Mouse (Mus musculus) gastrocnemius, postnatal 10 days (tissue): ENCODE measurements around the gene Eid2b. TPM values are rescaled to one million over a fixed set of nuclear protein-coding genes. Genes with fewer than 3 reads are reported as not detected.
"Not testable (repeated sequence)": the region's sequence is repeated elsewhere in the genome, so short reads cannot be mapped to it uniquely, and the experiment has no call there.

ENCODE experiments used
- DNase-seq: peaks from one replicate; pipeline ENCODE4 v3.0.0; 2021; ENCODE audit warnings: mixed read lengths
- long read RNA-seq, 2 experiments: library from polyadenylated mRNA; stranded (forward); transcript quantifications; one replicate each; pipeline ENCODE4 v2.0.0; 2021
- total RNA-seq, 2 experiments: library from RNA; stranded (reverse); gene quantifications; 2 replicates each; pipeline ENCODE4 v1.2.3; 2021

The Eid2b gene
- total RNA-seq, result 1 to 10 TPM; 7.7 to 8.6 TPM
- long read RNA-seq, experiment 1, transcript Eid2b-201 (1 exons, 1,751 nt), result major isoform, 10 of 10 reads
- long read RNA-seq, experiment 1, partial matches to known transcripts, result 0 of 10 reads
- long read RNA-seq, experiment 1, other reads (novel, unspliced or antisense), result 0 of 10 reads
- long read RNA-seq, experiment 2, transcript Eid2b-201 (1 exons, 1,751 nt), result major isoform, 10 of 10 reads
- long read RNA-seq, experiment 2, partial matches to known transcripts, result 0 of 10 reads
- long read RNA-seq, experiment 2, other reads (novel, unspliced or antisense), result 0 of 10 reads

DNA sequence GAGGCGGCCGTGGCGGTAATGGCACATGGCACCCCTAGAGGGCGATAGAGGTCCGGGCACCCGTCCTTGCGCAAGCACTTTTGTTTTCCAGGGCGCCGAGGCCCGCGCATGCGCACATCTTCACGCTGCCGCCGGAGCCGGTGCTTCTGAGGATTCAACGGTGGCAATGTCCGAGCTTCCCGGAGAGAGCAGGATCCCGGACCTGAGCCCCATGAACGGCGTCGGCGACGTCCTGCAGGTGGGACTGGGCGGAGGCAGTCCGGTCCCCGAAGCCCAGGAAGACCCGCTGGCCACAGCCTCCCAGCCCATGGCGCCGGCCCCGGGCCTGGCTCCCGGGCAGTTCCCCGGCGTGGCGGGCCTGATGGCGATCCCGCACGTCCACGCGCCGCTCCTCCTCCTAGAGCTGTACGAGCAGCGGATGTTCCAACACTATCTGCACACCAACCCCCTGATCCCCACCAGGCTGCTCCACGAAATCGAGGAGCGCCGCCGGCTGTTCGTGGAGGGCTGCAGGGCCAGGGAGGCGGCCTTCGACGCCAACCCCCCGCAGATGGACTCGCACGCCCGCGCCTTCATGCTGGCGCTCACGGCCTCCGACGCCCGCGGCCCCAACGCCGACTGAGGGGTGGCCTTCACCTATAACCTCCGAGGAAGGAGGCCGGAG, at the start of gene Eid2b:
TSS of gene Eid2b (plus strand) at position 125 of the 664 bp plus-strand sequence.
- peak; percentile 98 for DNase-seq

DNA sequence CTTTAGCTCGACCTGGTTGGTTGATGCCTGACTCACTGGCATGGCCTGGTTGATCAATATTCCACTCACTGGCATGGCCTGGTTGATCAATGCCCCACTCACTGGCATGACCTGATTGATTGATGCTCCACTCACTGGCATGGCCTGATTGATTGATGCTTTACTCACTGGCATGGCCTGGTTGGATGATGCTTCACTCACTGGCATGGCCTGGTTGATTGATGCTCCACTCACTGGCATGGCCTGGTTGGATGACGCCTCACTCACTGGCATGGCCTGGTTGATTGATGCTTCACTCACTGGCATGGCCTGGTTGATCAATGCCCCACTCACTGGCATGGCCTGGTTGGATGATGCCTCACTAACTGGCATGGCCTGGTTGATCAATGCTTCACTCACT, 33.6 kb upstream of the Eid2b start:
- not testable (repeated sequence) for DNase-seq

GRCm38 (mm10) chr7:28248957-28249356, 28.6 kb upstream of the Eid2b start:
- DNase-seq, result no peak

DNA sequence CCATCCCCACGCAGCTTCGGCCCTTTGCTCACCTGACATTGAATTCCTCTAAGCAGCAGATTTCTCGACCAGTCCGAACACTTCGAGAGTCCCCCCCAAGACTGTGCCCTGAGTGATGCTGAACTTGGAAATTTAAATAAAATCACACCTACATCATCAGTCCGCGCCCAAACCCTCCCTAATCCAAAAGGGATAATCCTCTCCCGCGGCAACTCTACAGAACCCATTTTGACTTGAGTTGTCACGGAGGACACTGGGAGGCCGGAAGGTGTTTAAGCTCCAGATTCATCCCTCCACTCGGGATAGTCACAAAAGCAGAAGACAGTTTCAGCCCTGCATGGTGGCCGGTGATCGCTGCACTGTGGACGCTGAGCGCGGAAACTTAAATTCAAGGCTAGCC, 25.6 kb upstream of the Eid2b start:
- no peak for DNase-seq

GRCm38 (mm10) chr7:28254591-28254990, 22.9 kb upstream of the Eid2b start:
- no peak for DNase-seq

- no peak for DNase-seq
Measured at GRCm38 (mm10) chr7:28255476-28255875, 22.1 kb upstream of the Eid2b start.

- no peak for DNase-seq
Measured at GRCm38 (mm10) chr7:28262861-28263260, 14.7 kb upstream of the Eid2b start.

GRCm38 (mm10) chr7:28263786-28264185, 13.8 kb upstream of the Eid2b start:
- peak; percentile 76 for DNase-seq

DNA sequence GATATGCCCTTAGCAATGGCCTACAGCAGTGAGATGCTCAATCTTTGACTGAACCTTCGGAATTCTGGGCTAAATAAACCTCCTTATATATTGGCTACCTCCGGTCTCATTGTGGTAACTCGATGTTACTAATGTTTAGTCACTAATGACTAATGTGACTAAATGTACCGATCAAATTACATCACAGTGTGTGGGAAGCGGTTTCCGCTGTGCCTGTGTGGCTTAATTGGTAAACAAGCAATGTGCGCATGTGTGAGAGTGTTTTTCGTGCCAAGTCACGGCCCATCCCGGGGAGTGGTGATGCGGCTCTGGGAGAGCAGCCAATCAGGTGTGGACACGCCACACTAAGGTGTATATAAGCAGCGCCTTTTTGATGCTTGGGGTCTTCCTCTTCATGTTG, 12.1 kb upstream of the Eid2b start:
- DNase-seq, result no peak

GRCm38 (mm10) chr7:28267129-28268041, 10.2 kb upstream of the Eid2b start, which contains the start of gene Eid2:
Eid2 (plus strand) TSS chr7:28267881.
- peak; percentile 79 for DNase-seq

DNA sequence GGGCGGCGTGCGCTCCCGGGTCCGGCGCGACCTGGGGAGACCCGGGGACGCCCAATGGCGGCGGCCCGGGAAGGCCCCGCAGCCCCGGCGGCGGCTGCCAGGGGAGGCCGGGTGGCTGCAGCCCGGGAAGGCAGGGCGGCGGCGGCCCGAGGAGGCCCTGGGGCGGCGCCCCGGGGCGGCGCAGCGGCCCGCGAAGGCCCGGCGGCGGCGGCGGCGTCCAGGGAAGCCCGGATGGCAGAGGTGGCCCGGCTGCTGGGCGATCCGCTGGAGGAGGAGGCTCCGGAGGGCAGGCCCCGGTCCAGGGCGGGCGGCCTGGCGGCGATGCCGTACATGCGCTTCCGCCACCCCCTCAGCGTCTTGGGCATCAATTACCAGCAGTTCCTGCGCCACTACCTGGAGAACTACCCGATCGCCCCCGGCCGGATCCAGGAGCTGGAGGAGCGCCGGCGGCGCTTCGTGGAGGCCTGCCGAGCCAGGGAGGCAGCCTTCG, 9.5 kb upstream of the Eid2b start:
- peak; percentile 63 for DNase-seq

- no peak for DNase-seq
Measured at GRCm38 (mm10) chr7:28268576-28268975, 9.0 kb upstream of the Eid2b start.

DNA sequence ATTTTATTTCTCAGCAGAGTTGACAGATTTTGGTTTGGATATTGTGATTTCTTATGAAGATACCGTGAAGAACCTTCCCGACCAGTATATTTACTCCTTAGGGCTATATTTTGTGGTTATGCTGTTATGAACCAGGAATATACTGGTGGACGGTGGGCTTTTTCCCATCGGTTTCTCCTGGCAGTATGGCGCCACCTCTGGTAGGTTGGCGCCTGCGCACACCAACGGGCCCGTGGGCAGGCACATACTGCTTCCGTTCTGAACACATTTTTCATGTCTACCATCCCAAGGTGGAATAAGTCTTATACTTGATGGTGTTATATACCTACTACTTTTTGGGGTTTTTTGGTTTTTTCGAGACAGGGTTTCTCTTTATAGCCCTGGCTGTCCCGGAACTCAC, 8.2 kb upstream of the Eid2b start:
- no peak for DNase-seq

GRCm38 (mm10) chr7:28271761-28272160, 5.8 kb upstream of the Eid2b start:
- DNase-seq, result no peak

- no peak for DNase-seq
Measured at GRCm38 (mm10) chr7:28277237-28277614, 313 bp upstream of the Eid2b start.

- DNase-seq, result no peak
Measured at GRCm38 (mm10) chr7:28278279-28278652, 727 bp downstream of the Eid2b start.

DNA sequence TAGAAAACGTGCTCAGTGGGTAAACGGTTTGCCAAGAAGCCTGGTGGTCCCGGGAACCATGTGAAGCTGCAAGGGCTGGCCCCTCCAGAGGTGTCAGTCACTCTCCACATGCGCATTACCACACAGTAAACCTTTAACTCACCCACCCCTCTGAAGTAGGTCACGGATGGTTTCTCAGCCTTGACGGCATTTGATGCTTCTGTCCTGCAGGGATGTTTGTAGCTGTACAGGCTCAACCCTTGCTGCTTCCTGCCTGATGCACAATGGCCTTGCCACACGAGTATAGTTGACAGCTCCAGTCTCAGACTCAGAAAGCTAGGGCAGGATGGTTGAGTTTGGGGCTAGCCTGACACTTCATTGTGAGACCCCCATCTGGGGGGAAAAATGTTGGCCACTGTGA, 3.1 kb downstream of the Eid2b start:
- DNase-seq, result no peak

DNA sequence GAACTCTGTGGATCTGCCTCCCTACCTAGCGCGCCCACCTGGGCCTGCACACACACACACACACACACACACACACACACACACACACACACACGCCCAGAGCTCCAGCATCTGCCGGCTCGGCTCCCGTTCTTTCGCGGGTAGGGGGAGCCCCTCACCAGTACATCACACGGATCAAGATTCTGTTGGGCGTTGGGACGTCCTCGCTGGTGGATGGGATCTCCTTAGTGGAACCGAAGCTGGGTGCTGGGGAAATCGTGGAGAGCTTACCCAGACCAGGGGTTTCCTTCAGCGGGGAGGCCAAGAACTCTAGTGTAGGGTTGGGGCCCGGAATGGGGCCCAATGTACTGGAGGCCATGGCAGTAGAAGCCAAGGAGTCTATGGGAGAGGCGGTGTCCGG, 12.6 kb downstream of the Eid2b start:
- no peak for DNase-seq

GRCm38 (mm10) chr7:28290638-28291590, 13.4 kb downstream of the Eid2b start, which contains the start of gene Selenov:
Selenov (minus strand) TSS chr7:28291186.
- no peak for DNase-seq

- peak; percentile 71 for DNase-seq
Measured at GRCm38 (mm10) chr7:28294481-28294880, 16.9 kb downstream of the Eid2b start.

DNA sequence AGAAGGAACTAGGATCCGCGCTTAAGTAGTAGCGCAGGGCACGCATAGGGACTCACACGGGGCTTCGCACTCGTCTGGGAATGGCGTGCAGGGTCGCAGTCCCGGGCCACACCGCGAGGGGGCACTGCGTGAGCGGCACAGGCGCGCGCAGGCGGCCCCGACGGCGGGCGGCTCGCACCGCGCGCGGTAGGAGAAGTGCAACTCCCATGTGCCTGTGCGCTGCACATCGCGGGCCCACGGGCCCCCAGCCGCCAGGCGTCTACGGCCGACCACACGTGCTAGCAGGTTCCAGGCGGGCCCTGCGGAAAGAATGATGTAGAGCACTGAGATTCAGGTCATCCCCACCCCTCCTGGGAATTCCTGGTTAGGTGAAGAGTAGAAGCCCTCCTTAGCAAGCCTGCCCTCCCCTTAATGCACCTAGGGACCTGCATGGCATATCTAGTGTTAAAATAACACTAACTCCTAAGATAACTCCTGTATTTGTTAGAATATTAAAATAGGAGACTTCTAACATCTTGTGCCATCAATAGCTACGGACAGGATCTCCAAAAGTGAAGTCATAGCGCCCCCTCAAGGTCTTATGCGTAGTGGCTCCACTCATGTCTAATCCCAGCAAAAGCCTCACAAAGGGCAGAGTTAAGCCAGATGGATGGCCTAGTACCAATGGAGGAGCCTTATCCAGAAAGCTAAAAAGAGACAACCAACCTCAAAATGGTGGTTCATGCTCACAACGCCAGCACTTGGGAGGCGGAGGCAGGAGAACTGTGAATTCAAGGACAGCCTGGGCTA, 21.5 kb downstream of the Eid2b start:
- no peak for DNase-seq
